Mouse (Mus musculus): ENCODE results near the gene 0610040J01Rik. TPM values are rescaled to one million over a fixed set of nuclear protein-coding genes. Genes with fewer than 3 reads are reported as not detected.

Gene 0610040J01Rik
- total and polyA plus RNA-seq, 3 experiments = not detected

DNA sequence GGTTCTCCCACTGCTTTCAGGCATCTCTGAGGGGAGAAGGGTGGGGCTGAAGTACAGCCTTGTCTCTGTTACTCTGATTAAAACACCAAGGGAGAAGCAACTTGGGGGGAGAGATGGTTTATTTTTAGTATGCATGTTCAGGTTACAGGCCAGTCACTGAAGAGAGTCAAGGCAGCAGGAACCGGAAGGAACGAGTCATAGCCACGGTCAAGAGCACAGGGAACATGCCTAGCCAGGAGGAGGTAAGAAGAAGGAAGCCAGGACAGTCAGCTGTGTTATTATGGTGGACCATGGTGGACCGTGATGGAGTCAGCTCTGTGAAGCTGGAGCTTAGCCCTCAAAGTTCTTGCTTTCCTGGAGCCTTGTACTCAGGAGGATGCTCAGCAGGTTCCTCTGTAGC lies 43.9 kb upstream of the 0610040J01Rik start:
- dilution Hi-C loops (cut with MboI; ENCODE audit: extremely low pct_ligation_motif_present, extremely low pct_unique_long_range_greater_than_20kb, low sequenced_read_pairs) = no loop called here

GRCm38 (mm10) chr5:63772971-63773370 lies 39.2 kb upstream of the 0610040J01Rik start:
- H3K9me3 ChIP-seq (replicated peaks; ENCODE audit: low read length) = no peaks in the 10 kb centered on the region
- H3K27ac ChIP-seq (ENCODE audit: insufficient read depth, low read depth) = no peak overlapping the region
- H3K4me3 ChIP-seq (replicated peaks in 1 of 3; ENCODE audit: low read depth in 2 of 3, low read length in 2 of 3, poor library complexity in 1 of 3) = no peak overlapping the region
- no peaks in the 10 kb centered on the region for H3K79me2 ChIP-seq (replicated peaks; ENCODE audit: control insufficient read depth, extremely low read depth, insufficient read depth, poor library complexity, severe bottlenecking)
- H3K27me3 ChIP-seq (replicated peaks) = no peaks in the 10 kb centered on the region
- no peak overlapping the region for H3K4me2 ChIP-seq (ENCODE audit: insufficient read depth, low read depth, poor library complexity, severe bottlenecking)
- H3K36me3 ChIP-seq (replicated peaks in 1 of 2; ENCODE audit: control insufficient read depth in 1 of 2, insufficient read depth in 1 of 2, low read length in 1 of 2) = no peaks in the 10 kb centered on the region
- H3K9ac ChIP-seq (ENCODE audit: insufficient read depth, low read depth) = no peak overlapping the region
- peaks cover 3 to 6% of the 10 kb centered on the region in 2 experiments; a peak in 2 of 4 replicates for H3K4me1 ChIP-seq (ENCODE audit: control insufficient read depth in 1 of 2, insufficient read depth in 2 of 2)
- dilution Hi-C loops (cut with MboI; ENCODE audit: extremely low pct_ligation_motif_present, extremely low pct_unique_long_range_greater_than_20kb, low sequenced_read_pairs) = no loop called here
- TF ChIP-seq NELFE (IDR thresholded peaks at IDR 0.05; ENCODE audit: low read depth, low read length) = no peak
- no peak for TF ChIP-seq BHLHE40 (IDR thresholded peaks at IDR 0.05; ENCODE audit: low read depth, low read length)
- no peak for TF ChIP-seq MAFK (IDR thresholded peaks at IDR 0.05; ENCODE audit: insufficient replicate concordance, low read length)
- in situ Hi-C loops (cut with MboI; ENCODE audit: low pct_ligation_motif_present, low pct_unique_long_range_greater_than_20kb, low sequenced_read_pairs) = no loop called here
- no peak for DNase-seq (ENCODE audit: extremely low read depth)

More for the DNA sequence above, 43.9 kb upstream of the 0610040J01Rik start:
- Histone ChIP-seq H3K79me2 (replicated peaks; ENCODE audit: control insufficient read depth, extremely low read depth, insufficient read depth, poor library complexity, severe bottlenecking) (no peaks in the 10 kb centered on the region), H3K9me3 (replicated peaks; ENCODE audit: low read length) (no peaks in the 10 kb centered on the region), H3K9ac (ENCODE audit: insufficient read depth, low read depth) (no peak overlapping the region), H3K27ac (ENCODE audit: insufficient read depth, low read depth) (no peak overlapping the region), H3K4me2 (ENCODE audit: insufficient read depth, low read depth, poor library complexity, severe bottlenecking) (no peak overlapping the region), H3K4me3 (replicated peaks in 1 of 3; ENCODE audit: low read depth in 2 of 3, low read length in 2 of 3, poor library complexity in 1 of 3) (no peak overlapping the region), H3K27me3 (replicated peaks) (no peaks in the 10 kb centered on the region), H3K4me1 (ENCODE audit: control insufficient read depth in 1 of 2, insufficient read depth in 2 of 2) (peaks cover 5 to 24% of the 10 kb centered on the region in 2 experiments; a peak in 2 of 4 replicates), H3K36me3 (replicated peaks in 1 of 2; ENCODE audit: control insufficient read depth in 1 of 2, insufficient read depth in 1 of 2, low read length in 1 of 2) (no peaks in the 10 kb centered on the region)
- in situ Hi-C loops (cut with MboI; ENCODE audit: low pct_ligation_motif_present, low pct_unique_long_range_greater_than_20kb, low sequenced_read_pairs) = no loop called here
- no peak for DNase-seq (ENCODE audit: extremely low read depth)
- TF ChIP-seq CTCF (conservative IDR thresholded peaks at IDR 0.05 in 1 of 2, IDR thresholded peaks at IDR 0.05 in 1 of 2; ENCODE audit: low read depth in 2 of 2, low read length in 2 of 2) (no peak), MAZ (IDR thresholded peaks at IDR 0.05; ENCODE audit: low read depth, low read length) (no peak), RAD21 (IDR thresholded peaks at IDR 0.05; ENCODE audit: low read depth, low read length) (no peak), ZKSCAN1 (IDR thresholded peaks at IDR 0.05; ENCODE audit: borderline replicate concordance, low read depth, low read length) (no peak), MEF2A (IDR thresholded peaks at IDR 0.05; ENCODE audit: borderline replicate concordance, low read depth, low read length) (no peak), RCOR1 (conservative IDR thresholded peaks at IDR 0.05; ENCODE audit: low read depth, low read length) (no peak), USF2 (conservative IDR thresholded peaks at IDR 0.05; ENCODE audit: low read depth, low read length) (no peak)

DNA sequence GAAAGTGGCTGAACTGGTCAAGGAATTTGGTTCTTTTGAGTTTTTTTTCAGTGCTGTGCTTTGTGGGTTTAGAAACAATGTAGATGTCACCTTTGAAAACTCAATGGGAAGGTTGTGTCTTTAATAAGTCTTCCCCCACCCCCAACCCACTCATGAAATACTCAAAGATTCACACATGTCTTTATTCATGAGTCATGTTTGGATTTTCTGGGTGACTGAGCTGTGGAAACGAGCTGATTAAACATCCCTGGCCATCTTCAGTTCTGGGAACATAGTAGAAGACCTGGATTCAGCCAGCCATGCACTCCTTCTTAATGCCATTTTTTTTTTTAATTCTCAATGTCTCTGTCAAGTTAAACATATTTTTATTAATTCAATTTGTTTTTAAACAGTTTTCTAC lies 38.6 kb upstream of the 0610040J01Rik start:
- H3K27me3 ChIP-seq (replicated peaks) = no peaks in the 10 kb centered on the region
- H3K9me3 ChIP-seq (replicated peaks; ENCODE audit: low read length) = no peaks in the 10 kb centered on the region
- H3K27ac ChIP-seq (ENCODE audit: insufficient read depth, low read depth) = no peak overlapping the region
- H3K36me3 ChIP-seq (replicated peaks in 1 of 2; ENCODE audit: control insufficient read depth in 1 of 2, insufficient read depth in 1 of 2, low read length in 1 of 2) = no peaks in the 10 kb centered on the region
- no peaks in the 10 kb centered on the region for H3K4me1 ChIP-seq (ENCODE audit: control insufficient read depth in 1 of 2, insufficient read depth in 2 of 2)
- H3K4me2 ChIP-seq (ENCODE audit: insufficient read depth, low read depth, poor library complexity, severe bottlenecking) = no peak overlapping the region
- no peaks in the 10 kb centered on the region for H3K79me2 ChIP-seq (replicated peaks; ENCODE audit: control insufficient read depth, extremely low read depth, insufficient read depth, poor library complexity, severe bottlenecking)
- DNase-seq (ENCODE audit: extremely low read depth) = no peak
- dilution Hi-C loops (cut with MboI; ENCODE audit: extremely low pct_ligation_motif_present, extremely low pct_unique_long_range_greater_than_20kb, low sequenced_read_pairs) (no loop called here), in situ Hi-C loops (cut with MboI; ENCODE audit: low pct_ligation_motif_present, low pct_unique_long_range_greater_than_20kb, low sequenced_read_pairs) (no loop called here)
- no peak for TF ChIP-seq CHD2 (IDR thresholded peaks at IDR 0.05; ENCODE audit: low read length)
- TF ChIP-seq NRF1 (IDR thresholded peaks at IDR 0.05; ENCODE audit: low read depth, low read length) = no peak
- no peak for TF ChIP-seq MAZ (IDR thresholded peaks at IDR 0.05; ENCODE audit: low read depth, low read length)
- TF ChIP-seq TBP (conservative IDR thresholded peaks at IDR 0.05; ENCODE audit: low read depth, low read length) = no peak
- TF ChIP-seq NELFE (IDR thresholded peaks at IDR 0.05; ENCODE audit: low read depth, low read length) = no peak
- TF ChIP-seq MAX (IDR thresholded peaks at IDR 0.05; ENCODE audit: low read length) = no peak
- no peak for TF ChIP-seq POLR2AphosphoS2 (IDR thresholded peaks at IDR 0.05; ENCODE audit: low read depth, low read length)
- no peak for TF ChIP-seq HCFC1 (IDR thresholded peaks at IDR 0.05; ENCODE audit: low read depth, low read length)
- no peak for TF ChIP-seq MEF2A (IDR thresholded peaks at IDR 0.05; ENCODE audit: borderline replicate concordance, low read depth, low read length)
- TF ChIP-seq GABPA (IDR thresholded peaks at IDR 0.05; ENCODE audit: insufficient replicate concordance, low read depth, low read length) = no peak
- no peak for TF ChIP-seq E2F4 (IDR thresholded peaks at IDR 0.05; ENCODE audit: insufficient replicate concordance, low read depth, low read length)
- H3K9ac ChIP-seq (ENCODE audit: insufficient read depth, low read depth) = no peak overlapping the region
- H3K4me3 ChIP-seq (replicated peaks in 1 of 3; ENCODE audit: low read depth in 2 of 3, low read length in 2 of 3, poor library complexity in 1 of 3) = no peak overlapping the region

Measured in CH12.LX (cell line).